Mouse (Mus musculus): ENCODE data around the gene Fam83c.

Gene Fam83c

DNA sequence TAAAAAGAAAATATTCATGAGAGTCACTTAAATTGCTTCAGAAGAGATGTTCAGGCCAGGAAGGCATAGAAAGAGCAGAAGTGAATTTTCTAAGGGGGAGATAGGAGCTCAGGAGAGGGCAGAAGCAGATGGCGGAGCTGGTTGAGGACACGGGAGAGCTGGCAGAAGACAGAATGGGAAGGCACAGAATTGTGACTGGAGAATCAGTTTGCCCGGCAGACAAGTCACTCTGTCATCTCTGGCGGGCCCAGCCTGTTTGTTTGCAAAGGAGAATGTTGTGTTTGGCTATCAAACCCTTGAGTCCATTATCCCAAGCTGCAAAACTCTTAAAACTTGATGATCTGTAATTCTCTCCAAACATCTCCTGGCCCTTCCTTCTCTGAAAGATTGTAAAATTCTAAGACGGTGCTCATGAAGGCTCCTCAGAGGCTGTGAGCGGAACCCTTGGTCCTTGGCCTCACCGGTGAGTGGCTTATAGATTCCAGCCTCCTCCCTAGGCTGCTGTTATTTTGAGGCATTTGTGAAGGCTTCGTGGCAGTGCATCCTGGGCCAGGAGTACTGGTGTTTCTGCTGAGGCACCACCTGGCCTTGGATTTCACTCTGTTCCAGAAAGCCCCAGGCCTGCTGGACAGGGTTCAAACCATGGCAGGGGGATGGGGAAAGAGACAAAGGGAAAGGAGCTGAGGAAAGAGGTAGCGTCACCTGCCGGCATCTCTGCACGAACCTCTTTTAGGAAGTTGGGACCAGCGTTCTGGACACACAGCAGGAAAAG, 39.8 kb downstream of the Fam83c start:
- DNase-seq (ENCODE audit: low spot score), result no peak

DNA sequence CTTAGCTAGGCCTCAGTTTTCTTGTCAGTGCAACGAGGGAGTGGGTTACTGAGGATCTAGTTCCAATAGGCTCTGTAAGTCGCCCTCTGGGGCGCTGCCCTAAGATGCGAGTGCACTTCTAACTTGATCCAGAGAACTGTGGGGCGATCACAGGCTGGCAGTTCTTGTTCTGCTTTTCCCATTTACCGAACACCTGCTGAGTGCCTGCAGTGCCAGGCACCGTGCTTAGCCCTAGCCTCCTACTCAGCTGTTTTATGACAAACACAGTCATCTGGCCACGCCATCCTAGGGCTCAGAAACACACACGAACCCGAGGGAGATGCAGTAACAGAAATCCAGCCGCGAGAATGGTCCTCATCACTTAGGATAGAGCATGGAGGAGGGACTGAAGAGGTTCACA, 41.8 kb downstream of the Fam83c start:
- DNase-seq (ENCODE audit: low spot score), result no peak

- DNase-seq (ENCODE audit: low spot score), result no peak
Measured at GRCm38 (mm10) chr2:155787949-155788931, 46.4 kb downstream of the Fam83c start.

DNA sequence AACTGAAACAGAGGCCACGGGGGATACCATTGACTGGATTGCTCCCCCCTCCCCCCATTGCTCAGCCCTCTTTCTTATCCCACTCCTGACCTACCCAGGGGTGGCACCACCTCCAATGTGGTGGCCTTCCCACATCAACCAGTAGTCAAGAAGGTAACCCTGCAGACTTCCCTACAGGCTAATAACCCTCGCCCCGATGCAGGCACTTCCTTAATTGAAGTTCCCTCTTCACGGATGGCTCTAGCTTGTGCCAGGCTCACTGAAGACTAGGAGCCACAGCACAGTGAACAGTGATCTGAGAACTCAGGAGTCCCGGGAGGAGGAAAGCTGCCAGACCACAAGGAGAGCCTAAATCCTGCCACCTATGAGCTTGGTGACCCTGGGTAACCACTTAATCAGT, 47.7 kb downstream of the Fam83c start:
- DNase-seq (ENCODE audit: low spot score), result no peak

- no peak for DNase-seq (ENCODE audit: low spot score)
Measured at GRCm38 (mm10) chr2:155784534-155784933, 50.1 kb downstream of the Fam83c start.

GRCm38 (mm10) chr2:155779506-155779905, 55.1 kb downstream of the Fam83c start:
- DNase-seq (ENCODE audit: low spot score), result no peak

DNA sequence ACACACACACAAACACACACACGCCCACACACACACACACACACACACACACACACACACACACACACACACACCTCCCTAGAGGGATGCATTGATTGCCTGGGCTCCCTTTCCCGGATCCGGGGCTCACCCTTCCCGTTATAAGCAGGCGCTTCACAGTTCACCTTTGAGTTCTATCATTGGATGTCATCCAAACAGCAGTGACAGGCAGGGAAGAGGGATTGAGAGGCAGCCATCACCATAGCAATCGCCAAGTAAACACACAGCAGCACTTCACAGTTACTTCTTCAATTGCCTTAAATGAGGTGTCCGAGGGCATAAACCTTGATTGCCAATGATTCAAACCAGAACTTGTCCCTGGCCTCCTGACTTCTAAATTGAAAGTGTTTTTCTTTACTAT, 55.6 kb downstream of the Fam83c start:
- no peak for DNase-seq (ENCODE audit: low spot score)

- no peak for DNase-seq (ENCODE audit: low spot score)
Measured at GRCm38 (mm10) chr2:155778004-155778403, 56.6 kb downstream of the Fam83c start.

GRCm38 (mm10) chr2:155777688-155777985, 57.0 kb downstream of the Fam83c start:
- DNase-seq (ENCODE audit: low spot score), result no peak

Data from embryo, embryonic 10 days (tissue).